Mouse (Mus musculus) layer of hippocampus, postnatal 25 days (tissue): ENCODE measurements around the gene Zfp318. TPM values are rescaled to one million over a fixed set of nuclear protein-coding genes. Genes with fewer than 3 reads are reported as not detected.
A peak's percentile ranks its signal among the peaks of the same experiment; 100 is the strongest.

Source experiments
- DNase-seq, 2 experiments: peaks; one replicate each; pipeline ENCODE4 v3.0.0; 2022; ENCODE audit warnings: mixed read lengths in 2 of 2, low spot score in 1 of 2; ENCODE audit errors: extremely low spot score in 1 of 2
- total RNA-seq, 2 experiments: library from RNA; stranded (reverse); gene quantifications; 2 replicates each; pipeline ENCODE4 v1.2.3; 2021

The Zfp318 gene
- 10 to 100 TPM; 51.3 to 69.7 TPM for total RNA-seq

DNA sequence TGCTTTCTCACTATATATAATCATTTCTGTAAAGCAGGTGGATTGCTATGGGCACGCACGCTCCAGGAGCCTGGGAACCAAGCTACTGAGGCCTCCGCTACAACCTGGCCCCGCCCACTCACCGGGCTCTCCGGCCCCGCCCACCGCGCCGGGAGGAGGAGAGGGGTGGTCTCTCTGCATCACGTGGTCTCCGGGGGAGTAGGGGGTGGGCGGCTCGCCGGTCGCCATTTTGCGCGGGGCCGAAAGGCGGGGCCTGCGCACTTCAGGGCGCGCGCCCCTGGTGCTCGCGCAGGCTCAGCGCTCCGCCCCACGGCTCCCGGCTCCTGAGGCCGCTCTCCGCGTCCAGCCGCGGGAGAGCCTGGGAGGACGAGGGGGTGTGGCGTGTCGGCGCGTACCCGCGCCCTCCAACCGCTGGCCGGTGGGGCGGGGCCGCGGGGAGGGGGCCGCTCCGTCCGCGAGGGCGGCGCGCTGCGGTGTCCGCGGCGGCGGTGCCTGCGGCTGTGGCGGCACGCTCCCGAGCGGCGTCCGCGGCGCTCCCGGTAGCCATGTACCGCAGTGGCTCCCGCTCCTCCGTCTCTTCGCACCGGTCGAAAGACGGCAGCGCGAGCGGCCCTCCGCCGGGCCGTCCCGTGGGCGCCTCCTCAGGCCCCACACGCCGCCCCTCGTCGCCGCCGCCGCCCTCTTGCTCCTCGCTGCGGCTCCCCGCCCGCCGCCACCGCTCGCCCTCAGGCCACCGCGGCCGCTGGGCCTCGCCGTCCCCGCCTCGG, at the start of gene Zfp318:
Gene Zfp318 (plus strand): TSS at position 438 of the 767 bp plus-strand sequence.
- peak; percentile 93 to 94 for DNase-seq

GRCm38 (mm10) chr17:46336475-46336874, 47.1 kb upstream of the Zfp318 start:
- no peak for DNase-seq

- DNase-seq = no peak
Observed at GRCm38 (mm10) chr17:46341208-46341607, 42.3 kb upstream of the Zfp318 start.

GRCm38 (mm10) chr17:46351026-46351700, 32.4 kb upstream of the Zfp318 start:
- no peak for DNase-seq

- DNase-seq = peak in 1 of 2 experiments; percentile 24
Observed at GRCm38 (mm10) chr17:46371783-46372182, 11.7 kb upstream of the Zfp318 start.

GRCm38 (mm10) chr17:46378564-46378963, 5.0 kb upstream of the Zfp318 start:
- DNase-seq = no peak

GRCm38 (mm10) chr17:46384061-46384801, 700 bp downstream of the Zfp318 start:
- DNase-seq = peak; percentile 17 to 20

DNA sequence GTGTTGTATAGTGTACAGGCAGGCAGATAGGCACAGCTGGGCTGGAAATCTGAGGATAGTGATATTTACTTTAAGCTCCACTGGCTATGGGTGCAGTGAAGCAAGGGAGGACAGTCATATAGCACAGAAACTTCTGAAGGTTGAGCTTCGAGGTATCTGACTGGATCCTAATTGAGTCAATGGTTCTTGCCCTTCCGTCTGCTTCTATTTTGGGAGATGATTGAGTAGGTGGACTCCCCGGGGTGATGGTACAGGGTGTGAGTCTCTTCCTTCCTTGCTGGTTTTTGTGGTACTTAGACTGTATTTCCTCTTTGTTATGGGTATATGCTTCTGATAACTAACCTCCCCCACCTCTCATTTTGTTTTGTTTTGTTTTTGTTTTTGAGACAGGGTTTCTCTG, 4.7 kb downstream of the Zfp318 start:
- no peak for DNase-seq

DNA sequence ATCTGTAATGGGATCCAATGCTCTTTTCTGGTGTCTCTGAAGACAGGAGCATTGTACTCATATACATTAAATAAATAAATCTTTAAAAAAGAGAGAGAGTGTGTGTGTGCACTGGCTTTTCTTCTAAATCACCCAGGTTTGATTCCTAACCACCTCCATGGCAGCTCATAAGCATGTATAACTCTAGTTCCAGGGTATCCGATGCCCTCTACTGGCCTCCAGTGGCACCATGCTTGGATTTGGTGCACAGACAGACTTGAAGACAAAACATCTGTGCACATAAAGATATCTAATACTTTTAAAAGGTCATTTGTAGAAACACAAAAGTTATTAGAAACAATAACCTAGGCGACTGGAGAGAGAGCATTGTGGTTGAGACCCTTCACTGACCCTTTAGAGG, 9.5 kb downstream of the Zfp318 start:
- peak in 1 of 2 experiments; percentile 17 for DNase-seq

DNA sequence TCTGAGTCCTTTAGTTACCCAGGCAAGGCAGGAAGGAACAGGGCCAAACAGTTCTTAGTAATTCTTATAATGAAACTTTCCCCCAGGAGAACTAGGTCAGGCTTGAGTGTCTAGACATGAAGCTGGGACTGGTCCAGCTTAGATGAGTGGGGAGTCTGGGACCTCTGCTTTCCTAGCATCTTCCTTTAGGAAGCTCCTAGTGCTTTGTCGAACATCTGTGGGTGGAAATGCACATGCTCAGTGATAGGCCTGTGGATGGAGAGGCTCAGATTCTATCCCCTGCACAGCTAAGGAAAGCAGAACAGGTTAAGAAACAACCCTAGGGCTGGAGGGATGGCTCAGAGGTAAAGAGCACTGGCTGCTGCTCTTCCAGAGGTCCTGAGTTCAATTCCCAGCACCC, 11.1 kb downstream of the Zfp318 start:
- no peak for DNase-seq

DNA sequence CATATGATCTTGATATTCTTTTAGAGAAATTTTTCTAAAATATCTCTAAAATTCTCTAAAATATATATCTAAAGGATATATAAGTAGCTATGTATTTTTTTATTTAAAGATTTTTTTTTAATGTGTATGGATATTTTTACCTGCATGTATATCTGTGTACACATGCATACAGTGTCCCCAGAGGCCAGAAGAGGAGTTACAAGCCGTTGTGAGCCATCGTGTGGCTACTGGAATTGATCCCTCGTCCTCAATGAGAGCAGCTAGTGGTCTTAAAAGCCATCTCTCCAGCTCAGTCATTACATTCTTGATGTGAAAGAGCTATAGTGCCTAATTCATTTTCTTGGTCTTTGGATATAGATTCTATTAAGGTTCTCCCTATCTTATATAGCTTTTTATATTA, 24.9 kb downstream of the Zfp318 start:
- no peak for DNase-seq

DNA sequence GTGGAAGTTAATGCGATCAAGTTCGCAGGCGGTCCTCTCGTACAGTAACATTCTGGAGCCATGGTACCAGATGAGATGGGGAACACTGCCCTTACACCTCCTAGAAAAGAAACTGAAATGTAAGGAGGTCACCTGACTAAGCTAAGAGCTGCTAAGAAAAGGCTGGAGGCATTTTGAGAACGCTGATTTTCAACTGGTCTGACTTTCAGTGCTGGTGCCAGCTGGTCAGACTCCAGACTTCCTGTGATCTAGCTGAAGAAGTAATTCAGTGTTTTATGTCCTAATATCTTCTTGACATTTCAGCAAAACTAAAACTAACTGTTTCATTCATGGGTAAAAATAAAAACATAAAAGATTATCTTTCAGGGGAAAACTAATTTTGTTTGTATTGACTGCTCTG, 35.1 kb downstream of the Zfp318 start:
- DNase-seq = no peak

GRCm38 (mm10) chr17:46419717-46420116, 36.2 kb downstream of the Zfp318 start:
- DNase-seq = no peak

- no peak for DNase-seq
Observed at GRCm38 (mm10) chr17:46426496-46426895, 43.0 kb downstream of the Zfp318 start.

DNA sequence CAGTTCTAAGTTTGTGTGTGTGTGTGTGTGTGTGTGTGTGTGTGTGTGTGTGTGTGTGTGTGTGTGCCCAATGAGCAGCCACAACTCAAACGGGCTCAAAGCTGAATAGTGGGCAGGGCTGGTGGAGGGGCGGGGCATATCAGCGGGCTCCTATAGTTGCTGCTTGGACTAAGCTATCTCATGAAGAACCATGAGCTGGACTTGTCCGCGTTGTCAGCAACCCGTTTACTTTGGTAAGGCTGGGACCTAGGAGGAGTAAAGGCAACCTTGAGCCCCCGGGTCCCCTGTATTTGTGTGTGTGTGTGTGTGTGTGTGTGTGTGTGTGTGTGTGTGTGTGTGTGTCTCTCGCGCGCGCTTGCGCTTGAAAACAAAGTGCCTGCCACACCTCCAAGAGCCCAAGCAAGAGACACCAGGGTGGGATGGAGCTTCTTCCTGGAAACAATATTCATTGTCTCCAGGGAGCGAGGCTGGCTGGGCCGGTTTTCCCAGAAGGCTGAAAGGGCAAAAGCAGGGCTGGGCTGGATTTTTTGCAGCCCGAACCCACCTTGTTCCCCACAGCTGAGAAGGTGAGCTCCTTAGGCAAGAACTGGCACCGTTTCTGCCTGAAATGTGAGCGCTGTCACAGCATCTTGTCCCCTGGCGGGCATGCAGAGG, 45.4 kb downstream of the Zfp318 start, which contains the start of gene Crip3:
Gene Crip3 (plus strand): TSS at position 166 of the 654 bp plus-strand sequence.
- no peak for DNase-seq

GRCm38 (mm10) chr17:46433627-46434026, 50.1 kb downstream of the Zfp318 start:
- DNase-seq = no peak

- DNase-seq = no peak
Observed at GRCm38 (mm10) chr17:46436672-46437366, 53.3 kb downstream of the Zfp318 start.

GRCm38 (mm10) chr17:46438298-46438873, 54.9 kb downstream of the Zfp318 start, which contains the start of gene Slc22a7:
TSS of gene Slc22a7 (minus strand) at chr17:46438457.
- no peak for DNase-seq

DNA sequence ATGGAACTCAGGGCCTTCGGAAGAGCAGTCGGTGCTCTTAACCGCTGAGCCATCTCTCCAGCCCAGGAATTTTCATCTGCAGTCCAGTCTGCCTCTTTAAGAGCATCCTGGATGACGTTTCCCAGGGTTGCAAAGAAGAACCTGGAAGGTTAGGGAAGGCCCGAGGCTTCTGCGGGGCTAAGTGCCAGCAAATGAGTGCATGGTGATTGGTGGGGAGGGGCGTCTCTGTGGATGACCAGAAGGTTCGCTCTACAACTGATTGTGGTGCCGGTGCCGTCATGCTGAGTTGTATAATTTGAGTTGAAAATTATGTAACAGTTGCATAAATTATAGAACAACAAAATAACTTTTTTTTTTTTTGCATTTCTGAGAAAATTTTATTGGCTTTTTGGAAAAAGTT, 55.6 kb downstream of the Zfp318 start:
- no peak for DNase-seq
